Mouse (Mus musculus): ENCODE measurements around the gene M6pr.

DNA sequence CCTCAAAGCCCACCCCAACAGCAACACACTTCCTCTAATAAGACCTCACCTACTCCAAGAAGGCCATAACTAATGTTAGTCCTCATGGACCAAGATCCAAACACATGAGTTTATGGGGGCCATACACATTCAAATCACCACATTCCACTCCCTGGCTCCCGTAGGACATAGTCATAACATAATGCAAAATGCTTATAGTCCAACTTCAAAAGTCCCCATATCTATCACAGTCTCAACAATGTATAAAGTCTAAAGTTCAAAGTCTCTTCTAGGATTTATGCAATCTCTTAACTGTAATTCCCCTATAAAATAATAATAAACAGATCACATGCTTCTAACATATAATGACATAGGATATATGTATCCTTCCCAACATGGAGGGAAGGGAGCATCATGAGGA, 48.6 kb downstream of the M6pr start:
- no peak for TF ChIP-seq ZNF384 (IDR thresholded peaks at IDR 0.05; ENCODE audit: low read depth, low read length)
- no peak for TF ChIP-seq CHD2 (IDR thresholded peaks at IDR 0.05; ENCODE audit: low read depth, low read length)
- TF ChIP-seq HCFC1 (IDR thresholded peaks at IDR 0.05; ENCODE audit: borderline replicate concordance, insufficient read depth, low read length) = no peak
- TF ChIP-seq ZC3H11A (IDR thresholded peaks at IDR 0.05; ENCODE audit: borderline replicate concordance, low read depth, low read length) = no peak
- TF ChIP-seq MAFK (IDR thresholded peaks at IDR 0.05; ENCODE audit: insufficient read depth, low read depth, low read length) = no peak

Data from ES-E14 (cell line).